Mouse (Mus musculus): ENCODE measurements around the gene Krtap4-9. TPM values are rescaled to one million over a fixed set of nuclear protein-coding genes. Genes with fewer than 3 reads are reported as not detected.
"Not testable (repeated sequence)": the region's sequence is repeated elsewhere in the genome, so short reads cannot be mapped to it uniquely, and the experiment has no call there.

Krtap4-9 gene
- not detected in 2 replicates for polyA plus RNA-seq (2015; fragmentation: Nextera tagmentation; extraction: Ambion mirVana)

GRCm38 (mm10) chr11:99784900-99785299, at the start of gene Krtap4-9:
Gene Krtap4-9, plus strand, starts transcription at chr11:99785200.
- ATAC-seq (replicated peaks; ENCODE audit: extremely low read depth, insufficient read depth, low FRiP score); H3K4me1 ChIP-seq (ENCODE audit: control insufficient read depth, insufficient read depth, low read length); H3K9me3 ChIP-seq (replicated peaks; ENCODE audit: control insufficient read depth, low read length); H3K4me2 ChIP-seq (ENCODE audit: low read depth, low read length); H3K4me3 ChIP-seq (ENCODE audit: low read length); H3K9ac ChIP-seq (ENCODE audit: low read length); H3K27ac ChIP-seq (ENCODE audit: low read length); H3K27me3 ChIP-seq (ENCODE audit: control insufficient read depth, insufficient read depth, low read length); H3K36me3 ChIP-seq (ENCODE audit: control insufficient read depth, insufficient read depth): not testable (repeated sequence)

DNA sequence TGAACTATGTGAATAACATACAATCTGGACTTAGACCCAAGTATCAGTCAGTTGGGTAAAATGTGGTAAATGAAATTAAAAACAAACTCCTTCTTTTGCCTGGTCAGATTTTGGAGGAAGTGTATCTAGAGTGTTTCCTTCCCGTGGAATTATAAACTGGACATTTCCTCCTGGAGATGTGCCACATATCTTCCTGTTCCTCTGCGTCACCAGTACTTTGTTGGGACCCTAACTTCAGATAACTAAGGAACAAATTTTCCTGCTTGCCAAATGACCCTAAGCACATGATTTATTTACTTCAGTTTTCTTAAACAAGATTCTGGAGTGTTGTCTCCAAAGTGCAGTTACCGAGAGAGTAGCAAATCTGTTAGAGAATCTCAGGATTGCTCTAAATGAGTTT, 41.0 kb upstream of the Krtap4-9 start:
- no peaks in the 10 kb centered on the region for H3K27me3 ChIP-seq (ENCODE audit: control insufficient read depth, insufficient read depth, low read length)
- H3K4me2 ChIP-seq (ENCODE audit: low read depth, low read length), result no peak overlapping the region
- H3K9me3 ChIP-seq (replicated peaks; ENCODE audit: control insufficient read depth, low read length), result no peaks in the 10 kb centered on the region
- no peak for ATAC-seq (replicated peaks; ENCODE audit: extremely low read depth, insufficient read depth, low FRiP score)
- no peaks in the 10 kb centered on the region for H3K36me3 ChIP-seq (ENCODE audit: control insufficient read depth, insufficient read depth)
- WGBS, result 68% methylated on average over 3 of the region's 3 CpGs
- no peaks in the 10 kb centered on the region for H3K4me1 ChIP-seq (ENCODE audit: control insufficient read depth, insufficient read depth, low read length)
- H3K9ac ChIP-seq (ENCODE audit: low read length), result no peak overlapping the region
- H3K4me3 ChIP-seq (ENCODE audit: low read length), result no peak overlapping the region
- H3K27ac ChIP-seq (ENCODE audit: low read length), result no peak overlapping the region

DNA sequence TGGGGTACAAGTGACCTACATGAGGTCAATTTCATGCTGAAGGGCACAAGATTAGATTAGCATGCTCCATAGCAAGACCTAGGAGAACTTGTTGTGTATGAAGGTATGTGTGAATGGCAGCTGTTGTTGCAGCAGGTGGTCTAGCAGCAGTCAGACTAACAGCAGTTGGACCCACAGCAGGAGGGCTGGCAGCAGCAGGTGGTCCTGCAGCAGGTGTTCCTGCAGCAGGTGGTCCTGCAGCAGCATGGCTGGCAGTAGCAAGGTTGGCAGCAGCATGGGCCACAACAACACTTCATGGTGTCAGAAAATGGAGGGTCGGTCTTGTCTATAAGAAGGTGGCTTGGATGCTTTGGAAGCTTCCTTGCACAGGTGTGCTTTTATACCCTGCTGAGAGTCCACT, 26.1 kb upstream of the Krtap4-9 start:
- no peak for ATAC-seq (replicated peaks; ENCODE audit: extremely low read depth, insufficient read depth, low FRiP score)
- Histone ChIP-seq H3K36me3 (ENCODE audit: control insufficient read depth, insufficient read depth) (no peaks in the 10 kb centered on the region), H3K27ac (ENCODE audit: low read length) (no peak overlapping the region), H3K4me2 (ENCODE audit: low read depth, low read length) (no peak overlapping the region), H3K9me3 (replicated peaks; ENCODE audit: control insufficient read depth, low read length) (no peaks in the 10 kb centered on the region), H3K4me3 (ENCODE audit: low read length) (no peak overlapping the region), H3K9ac (ENCODE audit: low read length) (no peak overlapping the region), H3K27me3 (ENCODE audit: control insufficient read depth, insufficient read depth, low read length) (no peaks in the 10 kb centered on the region), H3K4me1 (ENCODE audit: control insufficient read depth, insufficient read depth, low read length) (no peaks in the 10 kb centered on the region)
- 69% methylated on average over 1 of the region's 1 CpGs for WGBS

DNA sequence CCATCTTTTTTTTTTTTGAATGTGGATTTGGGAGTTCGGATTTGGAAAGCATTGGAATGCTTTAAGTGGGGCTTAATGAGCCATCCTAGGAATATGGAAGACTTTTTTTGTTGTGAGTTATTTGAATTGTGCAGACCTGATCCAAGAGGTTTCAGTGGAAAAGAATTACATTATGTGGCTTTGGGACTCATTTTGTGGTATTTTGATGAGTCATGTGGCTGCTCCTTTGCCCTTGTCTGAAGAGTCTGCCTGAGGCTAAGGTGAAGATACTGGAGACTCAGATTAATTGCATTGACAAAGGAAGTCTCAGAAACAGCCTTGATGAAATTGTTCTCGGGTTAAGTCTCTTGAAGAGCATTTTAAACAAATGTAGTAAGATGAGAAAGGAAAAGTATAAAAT, 16.6 kb upstream of the Krtap4-9 start:
- WGBS, result 63% methylated on average over 2 of the region's 2 CpGs
- Histone ChIP-seq H3K4me3 (ENCODE audit: low read length) (no peak overlapping the region), H3K36me3 (ENCODE audit: control insufficient read depth, insufficient read depth) (no peaks in the 10 kb centered on the region), H3K4me1 (ENCODE audit: control insufficient read depth, insufficient read depth, low read length) (no peaks in the 10 kb centered on the region), H3K27ac (ENCODE audit: low read length) (no peak overlapping the region), H3K27me3 (ENCODE audit: control insufficient read depth, insufficient read depth, low read length) (no peaks in the 10 kb centered on the region), H3K9ac (ENCODE audit: low read length) (no peak overlapping the region), H3K9me3 (replicated peaks; ENCODE audit: control insufficient read depth, low read length) (no peaks in the 10 kb centered on the region), H3K4me2 (ENCODE audit: low read depth, low read length) (no peak overlapping the region)
- ATAC-seq (replicated peaks; ENCODE audit: extremely low read depth, insufficient read depth, low FRiP score), result no peak

- H3K4me2 ChIP-seq (ENCODE audit: low read depth, low read length); H3K36me3 ChIP-seq (ENCODE audit: control insufficient read depth, insufficient read depth); H3K9ac ChIP-seq (ENCODE audit: low read length); H3K4me3 ChIP-seq (ENCODE audit: low read length); H3K27me3 ChIP-seq (ENCODE audit: control insufficient read depth, insufficient read depth, low read length); H3K27ac ChIP-seq (ENCODE audit: low read length); H3K9me3 ChIP-seq (replicated peaks; ENCODE audit: control insufficient read depth, low read length); ATAC-seq (replicated peaks; ENCODE audit: extremely low read depth, insufficient read depth, low FRiP score); H3K4me1 ChIP-seq (ENCODE audit: control insufficient read depth, insufficient read depth, low read length): not testable (repeated sequence)
Measured at GRCm38 (mm10) chr11:99772813-99773212, 12.2 kb upstream of the Krtap4-9 start, which contains the start of gene Gm11595. Gene Gm11595, minus strand, starts transcription at chr11:99772913.

DNA sequence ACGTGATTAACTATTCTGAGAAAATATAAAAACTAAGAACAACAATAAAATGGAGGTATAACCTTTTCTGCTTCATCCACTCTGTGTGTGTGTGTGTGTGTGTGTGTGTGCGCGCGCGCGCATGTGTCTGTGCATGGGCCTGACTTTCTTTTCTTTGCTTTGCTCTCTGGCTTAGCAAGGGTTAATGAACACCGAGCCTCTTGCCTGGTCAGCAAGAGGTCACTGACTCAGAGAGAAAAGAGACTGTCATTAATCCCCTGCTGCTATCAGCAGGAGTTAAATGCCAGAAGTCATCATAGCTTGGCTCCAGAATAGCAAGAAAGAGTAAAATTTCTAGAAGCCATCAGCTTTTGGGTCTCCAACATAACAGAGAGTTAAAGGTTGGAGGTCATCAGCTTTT, 6.6 kb upstream of the Krtap4-9 start:
- Histone ChIP-seq H3K4me1 (ENCODE audit: control insufficient read depth, insufficient read depth, low read length) (no peaks in the 10 kb centered on the region), H3K27ac (ENCODE audit: low read length) (no peak overlapping the region), H3K36me3 (ENCODE audit: control insufficient read depth, insufficient read depth) (no peaks in the 10 kb centered on the region), H3K4me2 (ENCODE audit: low read depth, low read length) (no peak overlapping the region), H3K27me3 (ENCODE audit: control insufficient read depth, insufficient read depth, low read length) (no peaks in the 10 kb centered on the region), H3K9me3 (replicated peaks; ENCODE audit: control insufficient read depth, low read length) (no peaks in the 10 kb centered on the region), H3K9ac (ENCODE audit: low read length) (no peak overlapping the region), H3K4me3 (ENCODE audit: low read length) (no peak overlapping the region)
- ATAC-seq (replicated peaks; ENCODE audit: extremely low read depth, insufficient read depth, low FRiP score), result no peak
- 67% methylated on average over 7 of the region's 7 CpGs for WGBS

DNA sequence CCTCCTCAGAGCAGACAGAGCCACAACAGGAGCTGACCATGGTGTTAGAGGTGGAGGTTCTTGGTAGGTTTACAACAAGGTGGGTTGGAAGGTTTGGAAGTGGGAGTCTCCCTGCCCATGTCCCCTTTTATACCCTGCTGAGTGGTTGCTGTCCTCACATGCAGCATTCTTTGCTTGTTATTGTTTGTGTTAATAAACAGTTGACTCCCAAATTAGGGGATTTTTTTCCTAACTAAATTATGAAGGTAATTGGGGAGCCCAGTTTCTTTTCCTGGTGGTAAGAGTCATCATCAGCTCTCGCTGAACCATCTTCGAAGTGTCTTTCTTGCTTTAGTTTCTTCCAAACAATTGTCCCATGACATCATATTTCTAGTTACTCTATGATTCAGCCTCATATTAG, 4.4 kb upstream of the Krtap4-9 start, which contains the start of gene Krtap4-8:
Gene Krtap4-8 (minus strand): TSS at position 101 of the 400 bp plus-strand sequence.
- no peak within 1 kb of the TSS for H3K9ac ChIP-seq (ENCODE audit: low read length)
- H3K4me3 ChIP-seq (ENCODE audit: low read length), result no peak within 1 kb of the TSS
- no peak within 1 kb of the TSS for H3K4me2 ChIP-seq (ENCODE audit: low read depth, low read length)
- WGBS, result 93% methylated on average over 2 of the region's 2 CpGs
- H3K36me3 ChIP-seq (ENCODE audit: control insufficient read depth, insufficient read depth), result no peaks in the 10 kb centered on the region
- ATAC-seq (replicated peaks; ENCODE audit: extremely low read depth, insufficient read depth, low FRiP score), result no peak
- H3K4me1 ChIP-seq (ENCODE audit: control insufficient read depth, insufficient read depth, low read length), result no peaks in the 10 kb centered on the region
- H3K27ac ChIP-seq (ENCODE audit: low read length), result no peak within 1 kb of the TSS
- H3K27me3 ChIP-seq (ENCODE audit: control insufficient read depth, insufficient read depth, low read length), result no peaks in the 10 kb centered on the region
- H3K9me3 ChIP-seq (replicated peaks; ENCODE audit: control insufficient read depth, low read length), result no peaks in the 10 kb centered on the region

GRCm38 (mm10) chr11:99793367-99793766, 8.4 kb downstream of the Krtap4-9 start, which contains the start of gene Gm11596:
Gene Gm11596, minus strand, starts transcription at chr11:99793467.
- H3K27me3 ChIP-seq (ENCODE audit: control insufficient read depth, insufficient read depth, low read length), result no peaks in the 10 kb centered on the region
- no peak within 1 kb of the TSS for H3K4me2 ChIP-seq (ENCODE audit: low read depth, low read length)
- 71% methylated on average over 2 of the region's 2 CpGs for WGBS
- no peaks in the 10 kb centered on the region for H3K36me3 ChIP-seq (ENCODE audit: control insufficient read depth, insufficient read depth)
- H3K9me3 ChIP-seq (replicated peaks; ENCODE audit: control insufficient read depth, low read length), result no peaks in the 10 kb centered on the region
- H3K27ac ChIP-seq (ENCODE audit: low read length), result no peak within 1 kb of the TSS
- no peak within 1 kb of the TSS for H3K4me3 ChIP-seq (ENCODE audit: low read length)
- no peak for ATAC-seq (replicated peaks; ENCODE audit: extremely low read depth, insufficient read depth, low FRiP score)
- no peak within 1 kb of the TSS for H3K9ac ChIP-seq (ENCODE audit: low read length)
- no peaks in the 10 kb centered on the region for H3K4me1 ChIP-seq (ENCODE audit: control insufficient read depth, insufficient read depth, low read length)

DNA sequence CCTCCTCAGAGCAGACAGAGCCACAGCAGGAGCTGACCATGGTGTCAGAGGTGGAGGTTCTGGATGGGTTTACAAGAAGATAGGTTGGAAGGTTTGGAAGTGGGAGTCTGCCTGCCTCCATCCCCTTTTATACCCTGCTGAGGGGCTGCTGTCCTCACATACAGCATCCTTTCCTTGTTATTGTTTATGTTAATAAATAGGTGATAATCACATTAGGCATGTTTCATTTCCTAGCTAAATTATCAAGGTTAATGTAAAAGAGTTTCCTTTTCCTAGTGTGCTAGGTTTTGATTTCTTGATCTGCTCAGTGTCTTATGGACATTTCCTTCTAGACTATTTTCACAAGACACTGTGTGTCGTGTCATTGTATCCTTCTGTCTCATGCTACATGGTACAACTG, 13.8 kb downstream of the Krtap4-9 start, which contains the start of gene Gm11569:
Gene Gm11569 (minus strand): TSS at position 101 of the 400 bp plus-strand sequence.
- H3K27me3 ChIP-seq (ENCODE audit: control insufficient read depth, insufficient read depth, low read length); H3K4me1 ChIP-seq (ENCODE audit: control insufficient read depth, insufficient read depth, low read length); H3K4me3 ChIP-seq (ENCODE audit: low read length); H3K27ac ChIP-seq (ENCODE audit: low read length); H3K36me3 ChIP-seq (ENCODE audit: control insufficient read depth, insufficient read depth); H3K4me2 ChIP-seq (ENCODE audit: low read depth, low read length); ATAC-seq (replicated peaks; ENCODE audit: extremely low read depth, insufficient read depth, low FRiP score); H3K9me3 ChIP-seq (replicated peaks; ENCODE audit: control insufficient read depth, low read length); H3K9ac ChIP-seq (ENCODE audit: low read length): not testable (repeated sequence)
- no CpG with 5 or more reads among the region's 1 CpGs for WGBS

DNA sequence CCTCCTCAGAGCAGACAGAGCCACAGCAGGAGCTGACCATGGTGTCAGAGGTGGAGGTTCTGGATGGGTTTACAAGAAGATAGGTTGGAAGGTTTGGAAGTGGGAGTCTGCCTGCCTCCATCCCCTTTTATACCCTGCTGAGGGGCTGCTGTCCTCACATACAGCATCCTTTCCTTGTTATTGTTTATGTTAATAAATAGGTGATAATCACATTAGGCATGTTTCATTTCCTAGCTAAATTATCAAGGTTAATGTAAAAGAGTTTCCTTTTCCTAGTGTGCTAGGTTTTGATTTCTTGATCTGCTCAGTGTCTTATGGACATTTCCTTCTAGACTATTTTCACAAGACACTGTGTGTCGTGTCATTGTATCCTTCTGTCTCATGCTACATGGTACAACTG, 19.3 kb downstream of the Krtap4-9 start, which contains the start of gene Gm11554:
Gene Gm11554 (minus strand): TSS at position 101 of the 400 bp plus-strand sequence.
- not testable (repeated sequence) for H3K9me3 ChIP-seq (replicated peaks; ENCODE audit: control insufficient read depth, low read length); H3K4me2 ChIP-seq (ENCODE audit: low read depth, low read length); ATAC-seq (replicated peaks; ENCODE audit: extremely low read depth, insufficient read depth, low FRiP score); H3K4me3 ChIP-seq (ENCODE audit: low read length); H3K36me3 ChIP-seq (ENCODE audit: control insufficient read depth, insufficient read depth); H3K9ac ChIP-seq (ENCODE audit: low read length); H3K27me3 ChIP-seq (ENCODE audit: control insufficient read depth, insufficient read depth, low read length); H3K4me1 ChIP-seq (ENCODE audit: control insufficient read depth, insufficient read depth, low read length); H3K27ac ChIP-seq (ENCODE audit: low read length)
- no CpG with 5 or more reads among the region's 1 CpGs for WGBS
